Mouse (Mus musculus): Measurements from ENCODE around the gene Aqp3.

The Aqp3 gene

GRCm38 (mm10) chr4:41063351-41063750, 34.6 kb downstream of the Aqp3 start:
- DNase-seq: peak in 1 of 2 experiments; percentile 57

GRCm38 (mm10) chr4:41057361-41057760, 40.6 kb downstream of the Aqp3 start:
- no peak for DNase-seq

- peak; percentile 59 to 71 for DNase-seq
These were observed 41.1 kb downstream of the Aqp3 start for GRCm38 (mm10) chr4:41056742-41057332.

GRCm38 (mm10) chr4:41056253-41056652, 41.7 kb downstream of the Aqp3 start:
- no peak for DNase-seq

- peak; percentile 66 to 78 for DNase-seq
These were observed 42.9 kb downstream of the Aqp3 start for GRCm38 (mm10) chr4:41055111-41055510.

- DNase-seq: no peak
These were observed 46.2 kb downstream of the Aqp3 start for GRCm38 (mm10) chr4:41051781-41052180.

- peak; percentile 94 for DNase-seq
These were observed 47.0 kb downstream of the Aqp3 start for GRCm38 (mm10) chr4:41050726-41051675.

- DNase-seq: no peak
These were observed 49.1 kb downstream of the Aqp3 start for GRCm38 (mm10) chr4:41048926-41049325.

GRCm38 (mm10) chr4:41047524-41048271, 50.3 kb downstream of the Aqp3 start, which contains the start of gene Aqp7:
Aqp7 (minus strand) TSS chr4:41048139.
- DNase-seq: no peak

GRCm38 (mm10) chr4:41046254-41046795, 51.7 kb downstream of the Aqp3 start:
- DNase-seq: no peak

GRCm38 (mm10) chr4:41045288-41045687, 52.7 kb downstream of the Aqp3 start:
- DNase-seq: peak in 1 of 2 experiments; percentile 58

GRCm38 (mm10) chr4:41043961-41044360, 54.0 kb downstream of the Aqp3 start:
- peak in 1 of 2 experiments; percentile 43 for DNase-seq

- peak in 1 of 2 experiments; percentile 46 for DNase-seq
These were observed 55.1 kb downstream of the Aqp3 start for GRCm38 (mm10) chr4:41042880-41043279.
